Mouse (Mus musculus): ENCODE data around the gene Rdx. TPM values are rescaled to one million over a fixed set of nuclear protein-coding genes. Genes with fewer than 3 reads are reported as not detected.

Rdx gene
- polyA plus RNA-seq, 1 experiment: 51.7 TPM

- H3K4me1 ChIP-seq (ENCODE audit: control insufficient read depth, insufficient read depth, low read length): peaks cover 8% of the 10 kb centered on the region
- no peak overlapping the region for H3K4me3 ChIP-seq (ENCODE audit: insufficient read depth, low read length)
- TF ChIP-seq POLR2A (IDR thresholded peaks at IDR 0.05; ENCODE audit: borderline replicate concordance, low read depth, low read length) (no peak), CTCF (IDR thresholded peaks at IDR 0.05; ENCODE audit: low read depth, low read length) (no peak)
- H3K27ac ChIP-seq (ENCODE audit: insufficient read depth, low read depth, low read length): no peak overlapping the region
Measured at GRCm38 (mm10) chr9:52103448-52104224, 56.7 kb downstream of the Rdx start.

- H3K4me3 ChIP-seq (ENCODE audit: insufficient read depth, low read length): no peak overlapping the region
- TF ChIP-seq CTCF (IDR thresholded peaks at IDR 0.05; ENCODE audit: low read depth, low read length): no peak
- TF ChIP-seq POLR2A (IDR thresholded peaks at IDR 0.05; ENCODE audit: borderline replicate concordance, low read depth, low read length): no peak
- H3K27ac ChIP-seq (ENCODE audit: insufficient read depth, low read depth, low read length): no peak overlapping the region
- peaks cover 10% of the 10 kb centered on the region for H3K4me1 ChIP-seq (ENCODE audit: control insufficient read depth, insufficient read depth, low read length)
Measured at GRCm38 (mm10) chr9:52104225-52104615, 57.2 kb downstream of the Rdx start.

DNA sequence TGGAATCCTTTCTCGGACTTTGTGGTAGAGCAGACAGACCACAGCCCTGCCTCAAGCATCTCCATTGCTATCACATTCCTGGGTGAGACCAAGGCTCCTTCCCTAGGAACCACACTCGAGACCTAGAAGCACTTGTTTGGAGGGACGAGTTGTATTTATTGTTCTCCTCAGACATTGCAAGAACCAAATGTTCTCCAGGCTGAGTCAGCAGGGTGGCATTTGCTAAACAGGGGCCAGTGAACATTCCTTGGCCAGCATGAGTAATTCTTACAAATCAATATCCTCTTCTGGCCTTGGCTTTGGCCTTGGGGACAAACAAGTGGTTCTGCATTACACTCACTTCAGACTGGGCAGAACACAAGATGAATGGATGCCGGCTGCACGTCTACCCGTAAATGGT is 58.5 kb downstream of the Rdx start:
- Histone ChIP-seq H3K4me1 (ENCODE audit: control insufficient read depth, insufficient read depth, low read length) (peaks cover 10% of the 10 kb centered on the region), H3K4me3 (ENCODE audit: insufficient read depth, low read length) (no peak overlapping the region), H3K27ac (ENCODE audit: insufficient read depth, low read depth, low read length) (no peak overlapping the region)
- TF ChIP-seq POLR2A (IDR thresholded peaks at IDR 0.05; ENCODE audit: borderline replicate concordance, low read depth, low read length): no peak
- no peak for TF ChIP-seq CTCF (IDR thresholded peaks at IDR 0.05; ENCODE audit: low read depth, low read length)

GRCm38 (mm10) chr9:52107161-52107560 is 60.2 kb downstream of the Rdx start:
- H3K4me3 ChIP-seq (ENCODE audit: insufficient read depth, low read length): no peak overlapping the region
- TF ChIP-seq POLR2A (IDR thresholded peaks at IDR 0.05; ENCODE audit: borderline replicate concordance, low read depth, low read length): no peak
- TF ChIP-seq CTCF (IDR thresholded peaks at IDR 0.05; ENCODE audit: low read depth, low read length): no peak
- H3K4me1 ChIP-seq (ENCODE audit: control insufficient read depth, insufficient read depth, low read length): peaks cover 10% of the 10 kb centered on the region
- no peak overlapping the region for H3K27ac ChIP-seq (ENCODE audit: insufficient read depth, low read depth, low read length)

GRCm38 (mm10) chr9:52110738-52111137 is 63.8 kb downstream of the Rdx start:
- TF ChIP-seq CTCF (IDR thresholded peaks at IDR 0.05; ENCODE audit: low read depth, low read length): no peak
- no peak for TF ChIP-seq POLR2A (IDR thresholded peaks at IDR 0.05; ENCODE audit: borderline replicate concordance, low read depth, low read length)
- Histone ChIP-seq H3K4me1 (ENCODE audit: control insufficient read depth, insufficient read depth, low read length) (peaks cover 3% of the 10 kb centered on the region; the same call in 1 of the 2 replicates), H3K4me3 (ENCODE audit: insufficient read depth, low read length) (no peak overlapping the region), H3K27ac (ENCODE audit: insufficient read depth, low read depth, low read length) (no peak overlapping the region)

DNA sequence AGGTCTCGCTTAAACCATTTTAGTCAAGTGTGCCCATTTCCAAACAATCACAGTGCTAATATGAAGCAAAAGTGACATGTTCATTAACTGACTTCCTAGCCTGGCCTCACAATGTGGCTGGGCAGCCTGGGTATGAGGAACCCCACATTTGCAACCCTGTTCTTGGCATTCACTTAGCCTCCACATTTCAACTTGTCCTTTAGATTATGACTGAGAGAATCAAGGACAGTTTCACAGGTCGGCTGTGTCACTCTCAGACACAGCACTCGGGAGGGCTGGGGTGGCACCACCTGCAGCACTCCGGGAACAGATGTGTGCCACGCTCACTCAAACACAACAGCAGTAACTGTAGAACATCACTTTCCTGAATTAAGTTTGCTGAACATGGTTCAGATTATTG is 66.1 kb downstream of the Rdx start:
- Histone ChIP-seq H3K27ac (ENCODE audit: insufficient read depth, low read depth, low read length) (no peak overlapping the region), H3K4me1 (ENCODE audit: control insufficient read depth, insufficient read depth, low read length) (peaks cover 3% of the 10 kb centered on the region; the same call in 1 of the 2 replicates), H3K4me3 (ENCODE audit: insufficient read depth, low read length) (no peak overlapping the region)
- TF ChIP-seq CTCF (IDR thresholded peaks at IDR 0.05; ENCODE audit: low read depth, low read length): no peak

DNA sequence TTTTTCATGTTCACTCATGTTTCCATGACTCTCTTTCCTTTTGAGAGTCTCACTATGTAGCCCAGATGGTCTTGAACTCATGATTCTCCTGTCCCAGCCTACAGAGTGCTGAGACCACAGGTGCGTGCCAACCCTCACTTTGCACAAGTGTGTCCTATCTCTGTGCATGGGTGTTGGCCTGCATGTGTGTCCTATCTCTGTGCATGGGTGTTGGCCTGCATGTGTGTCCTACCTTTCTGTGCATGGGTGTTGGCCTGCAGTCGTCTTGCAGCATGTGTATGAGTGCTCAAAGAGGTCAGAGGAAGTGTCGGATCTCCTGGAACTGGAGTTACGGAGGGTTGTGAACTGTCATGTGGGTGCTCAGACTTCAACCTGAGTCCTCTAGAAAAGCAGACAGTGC is 72.2 kb downstream of the Rdx start:
- no peak for TF ChIP-seq CTCF (IDR thresholded peaks at IDR 0.05; ENCODE audit: low read depth, low read length)
- no peak for TF ChIP-seq POLR2A (IDR thresholded peaks at IDR 0.05; ENCODE audit: borderline replicate concordance, low read depth, low read length)

GRCm38 (mm10) chr9:52125225-52125624 is 78.3 kb downstream of the Rdx start:
- TF ChIP-seq CTCF (IDR thresholded peaks at IDR 0.05; ENCODE audit: low read depth, low read length): no peak
- Histone ChIP-seq H3K27ac (ENCODE audit: insufficient read depth, low read depth, low read length) (no peak overlapping the region), H3K4me3 (ENCODE audit: insufficient read depth, low read length) (no peak overlapping the region), H3K4me1 (ENCODE audit: control insufficient read depth, insufficient read depth, low read length) (no peaks in the 10 kb centered on the region)

More for the DNA sequence above, 72.2 kb downstream of the Rdx start:
- Histone ChIP-seq H3K4me1 (ENCODE audit: control insufficient read depth, insufficient read depth, low read length) (no peaks in the 10 kb centered on the region), H3K27ac (ENCODE audit: insufficient read depth, low read depth, low read length) (no peak overlapping the region), H3K4me3 (ENCODE audit: insufficient read depth, low read length) (no peak overlapping the region)

GRCm38 (mm10) chr9:52130348-52130747 is 83.4 kb downstream of the Rdx start:
- TF ChIP-seq POLR2A (IDR thresholded peaks at IDR 0.05; ENCODE audit: borderline replicate concordance, low read depth, low read length): no peak
- TF ChIP-seq CTCF (IDR thresholded peaks at IDR 0.05; ENCODE audit: low read depth, low read length): no peak
- H3K4me3 ChIP-seq (ENCODE audit: insufficient read depth, low read length): no peak overlapping the region
- no peak overlapping the region for H3K27ac ChIP-seq (ENCODE audit: insufficient read depth, low read depth, low read length)
- peaks cover 13% of the 10 kb centered on the region for H3K4me1 ChIP-seq (ENCODE audit: control insufficient read depth, insufficient read depth, low read length)

GRCm38 (mm10) chr9:52132771-52133170 is 85.8 kb downstream of the Rdx start:
- no peak overlapping the region for H3K4me3 ChIP-seq (ENCODE audit: insufficient read depth, low read length)
- no peak overlapping the region for H3K27ac ChIP-seq (ENCODE audit: insufficient read depth, low read depth, low read length)
- TF ChIP-seq CTCF (IDR thresholded peaks at IDR 0.05; ENCODE audit: low read depth, low read length) (no peak), POLR2A (IDR thresholded peaks at IDR 0.05; ENCODE audit: borderline replicate concordance, low read depth, low read length) (no peak)
- H3K4me1 ChIP-seq (ENCODE audit: control insufficient read depth, insufficient read depth, low read length): peaks cover 13% of the 10 kb centered on the region

Other genes starting within 250 kb of the Rdx start
- 11.7 and 16.3 TPM in 2 replicates for gene Fdx1, start 83.6 kb upstream of the Rdx start, polyA plus RNA-seq (2012; ENCODE audit: insufficient read depth, insufficient read length, missing spikeins)
- gene Zc3h12c, start 121.4 kb downstream of the Rdx start, polyA plus RNA-seq (2012; ENCODE audit: insufficient read depth, insufficient read length, missing spikeins): 10.1 and 10.8 TPM in 2 replicates

Data from bone marrow macrophage, adult 2 months (primary cell).